Mouse (Mus musculus): ENCODE results near the gene Tln1. TPM values are rescaled to one million over a fixed set of nuclear protein-coding genes. Genes with fewer than 3 reads are reported as not detected.
"Not testable (repeated sequence)": the region's sequence is repeated elsewhere in the genome, so short reads cannot be mapped to it uniquely, and the experiment has no call there.

The Tln1 gene
- polyA plus RNA-seq (2015; fragmentation: Nextera tagmentation; extraction: Ambion mirVana), result 53.2 and 54.2 TPM in 2 replicates

- Histone ChIP-seq H3K27me3 (no peaks in the 10 kb centered on the region), H3K9me3 (no peaks in the 10 kb centered on the region), H3K4me2 (replicated peaks) (peak within 1 kb of the TSS; percentile 73), H3K4me3 (peak within 1 kb of the TSS; percentile 90), H3K9ac (replicated peaks) (peak within 1 kb of the TSS; percentile 95), H3K4me1 (peaks cover 51% of the 10 kb centered on the region), H3K27ac (replicated peaks) (peak within 1 kb of the TSS; percentile 97), H3K36me3 (peaks cover 26% of the 10 kb centered on the region)
- ATAC-seq (replicated peaks), result peak; percentile 97
- under 1% methylated on average over 62 of the region's 62 CpGs for WGBS
These were observed at the start of gene Tln1, which contains the start of gene Creb3 for GRCm38 (mm10) chr4:43561997-43562768. Gene Tln1 (minus strand): TSS chr4:43562691. Gene Creb3 (plus strand): TSS chr4:43562332.

- ATAC-seq (replicated peaks), result no peak
- no peaks in the 10 kb centered on the region for H3K9me3 ChIP-seq
- H3K4me2 ChIP-seq (replicated peaks), result no peak overlapping the region
- H3K4me1 ChIP-seq, result no peaks in the 10 kb centered on the region
- 82% methylated on average over 9 of the region's 9 CpGs for WGBS
- no peak overlapping the region for H3K9ac ChIP-seq (replicated peaks)
- H3K4me3 ChIP-seq, result no peak overlapping the region
- H3K27me3 ChIP-seq, result no peaks in the 10 kb centered on the region
- H3K36me3 ChIP-seq, result no peaks in the 10 kb centered on the region
- no peak overlapping the region for H3K27ac ChIP-seq (replicated peaks)
These were observed 42.5 kb upstream of the Tln1 start for GRCm38 (mm10) chr4:43604751-43605685.

- 73% methylated on average over 3 of the region's 3 CpGs for WGBS
These were observed 41.6 kb upstream of the Tln1 start for GRCm38 (mm10) chr4:43604099-43604498.

GRCm38 (mm10) chr4:43600195-43600934 is 37.9 kb upstream of the Tln1 start:
- no peak overlapping the region for H3K4me2 ChIP-seq (replicated peaks)
- H3K4me1 ChIP-seq, result no peaks in the 10 kb centered on the region
- H3K4me3 ChIP-seq, result no peak overlapping the region
- H3K27me3 ChIP-seq, result no peaks in the 10 kb centered on the region
- WGBS, result 78% methylated on average over 9 of the region's 9 CpGs
- no peak overlapping the region for H3K9ac ChIP-seq (replicated peaks)
- no peak for ATAC-seq (replicated peaks)
- no peaks in the 10 kb centered on the region for H3K36me3 ChIP-seq
- H3K9me3 ChIP-seq, result no peaks in the 10 kb centered on the region
- no peak overlapping the region for H3K27ac ChIP-seq (replicated peaks)

More at GRCm38 (mm10) chr4:43604099-43604498, 41.6 kb upstream of the Tln1 start:
- Histone ChIP-seq H3K4me2 (replicated peaks) (no peak overlapping the region), H3K36me3 (no peaks in the 10 kb centered on the region), H3K4me1 (no peaks in the 10 kb centered on the region), H3K27me3 (no peaks in the 10 kb centered on the region), H3K27ac (replicated peaks) (no peak overlapping the region), H3K9ac (replicated peaks) (no peak overlapping the region), H3K4me3 (no peak overlapping the region), H3K9me3 (no peaks in the 10 kb centered on the region)
- no peak for ATAC-seq (replicated peaks)

GRCm38 (mm10) chr4:43598650-43599380 is 36.3 kb upstream of the Tln1 start:
- Histone ChIP-seq H3K36me3 (no peaks in the 10 kb centered on the region), H3K4me2 (replicated peaks) (no peak overlapping the region), H3K27ac (replicated peaks) (no peak overlapping the region), H3K4me1 (no peaks in the 10 kb centered on the region), H3K4me3 (no peak overlapping the region), H3K27me3 (no peaks in the 10 kb centered on the region), H3K9me3 (no peaks in the 10 kb centered on the region), H3K9ac (replicated peaks) (no peak overlapping the region)
- 88% methylated on average over 7 of the region's 7 CpGs for WGBS
- ATAC-seq (replicated peaks), result no peak

GRCm38 (mm10) chr4:43598200-43598599 is 35.7 kb upstream of the Tln1 start:
- Histone ChIP-seq H3K9me3 (no peaks in the 10 kb centered on the region), H3K27me3 (no peaks in the 10 kb centered on the region), H3K27ac (replicated peaks) (no peak overlapping the region), H3K4me2 (replicated peaks) (no peak overlapping the region), H3K4me3 (no peak overlapping the region), H3K36me3 (no peaks in the 10 kb centered on the region), H3K4me1 (no peaks in the 10 kb centered on the region), H3K9ac (replicated peaks) (no peak overlapping the region)
- ATAC-seq (replicated peaks), result no peak
- 80% methylated on average over 4 of the region's 4 CpGs for WGBS

- H3K4me3 ChIP-seq; H3K4me2 ChIP-seq (replicated peaks); H3K27ac ChIP-seq (replicated peaks); ATAC-seq (replicated peaks); H3K27me3 ChIP-seq; H3K36me3 ChIP-seq; H3K9ac ChIP-seq (replicated peaks); H3K4me1 ChIP-seq; H3K9me3 ChIP-seq: not testable (repeated sequence)
- WGBS, result 78% methylated on average over 2 of the region's 2 CpGs
These were observed 34.1 kb upstream of the Tln1 start for GRCm38 (mm10) chr4:43596597-43596996.

- Histone ChIP-seq H3K9me3 (no peaks in the 10 kb centered on the region), H3K9ac (replicated peaks) (no peak overlapping the region), H3K4me2 (replicated peaks) (no peak overlapping the region), H3K4me3 (no peak overlapping the region), H3K27me3 (no peaks in the 10 kb centered on the region), H3K27ac (replicated peaks) (no peak overlapping the region), H3K4me1 (no peaks in the 10 kb centered on the region), H3K36me3 (no peaks in the 10 kb centered on the region)
- 66% methylated on average over 3 of the region's 3 CpGs for WGBS
- ATAC-seq (replicated peaks), result no peak
These were observed 31.0 kb upstream of the Tln1 start for GRCm38 (mm10) chr4:43593453-43593852.

GRCm38 (mm10) chr4:43591961-43592360 is 29.5 kb upstream of the Tln1 start:
- no peak for ATAC-seq (replicated peaks)
- Histone ChIP-seq H3K4me1 (no peaks in the 10 kb centered on the region), H3K4me3 (no peak overlapping the region), H3K27me3 (no peaks in the 10 kb centered on the region), H3K9me3 (no peaks in the 10 kb centered on the region), H3K36me3 (no peaks in the 10 kb centered on the region), H3K4me2 (replicated peaks) (no peak overlapping the region), H3K27ac (replicated peaks) (no peak overlapping the region), H3K9ac (replicated peaks) (no peak overlapping the region)
- WGBS, result 74% methylated on average over 3 of the region's 3 CpGs

GRCm38 (mm10) chr4:43591543-43591942 is 29.1 kb upstream of the Tln1 start:
- Histone ChIP-seq H3K4me1 (no peaks in the 10 kb centered on the region), H3K27ac (replicated peaks) (no peak overlapping the region), H3K9ac (replicated peaks) (no peak overlapping the region), H3K36me3 (no peaks in the 10 kb centered on the region), H3K9me3 (no peaks in the 10 kb centered on the region), H3K4me3 (no peak overlapping the region), H3K4me2 (replicated peaks) (no peak overlapping the region), H3K27me3 (no peaks in the 10 kb centered on the region)
- WGBS, result 86% methylated on average over 5 of the region's 5 CpGs
- ATAC-seq (replicated peaks), result no peak

- Histone ChIP-seq H3K4me3 (no peak overlapping the region), H3K27ac (replicated peaks) (no peak overlapping the region), H3K27me3 (no peaks in the 10 kb centered on the region), H3K36me3 (peaks cover 12% of the 10 kb centered on the region), H3K9me3 (no peaks in the 10 kb centered on the region), H3K4me1 (no peaks in the 10 kb centered on the region), H3K4me2 (replicated peaks) (no peak overlapping the region), H3K9ac (replicated peaks) (no peak overlapping the region)
- ATAC-seq (replicated peaks), result no peak
- WGBS, result 65% methylated on average over 7 of the region's 7 CpGs
These were observed 25.2 kb upstream of the Tln1 start for GRCm38 (mm10) chr4:43587681-43588080.

All from forebrain, embryonic 15.5 days (tissue).